Mouse (Mus musculus): ENCODE results near the gene Cers6.

DNA sequence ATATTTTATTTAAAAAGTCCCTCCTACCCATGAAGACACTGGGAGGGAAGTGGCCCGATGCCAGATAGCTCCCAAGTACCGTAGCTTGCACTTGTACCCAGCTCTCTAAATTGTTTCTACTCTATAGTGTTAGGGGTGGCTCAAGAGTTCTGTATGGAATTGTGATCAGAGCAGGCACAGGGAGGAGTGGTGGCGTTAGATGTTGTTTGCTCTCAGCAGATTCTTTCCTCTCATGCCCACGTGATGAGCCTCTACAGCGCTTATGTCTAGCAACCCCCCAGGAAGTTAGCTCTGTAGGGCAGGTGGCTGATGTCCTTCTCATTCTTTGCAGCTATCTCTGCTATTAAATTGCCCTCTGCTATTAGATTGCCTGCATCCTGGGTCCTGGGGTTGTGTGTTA is 98.8 kb downstream of the Cers6 start:
- no peak for TF ChIP-seq CTCF (IDR thresholded peaks at IDR 0.05; ENCODE audit: insufficient read depth, low read depth, low read length)
- TF ChIP-seq POLR2A (IDR thresholded peaks at IDR 0.05; ENCODE audit: insufficient read depth, low read depth, low read length), result no peak

All from olfactory bulb, adult 2 months (tissue).